Mouse (Mus musculus) liver, embryonic 16.5 days (tissue): ENCODE results near the gene Pfkl. TPM values are rescaled to one million over a fixed set of nuclear protein-coding genes. Genes with fewer than 3 reads are reported as not detected.
"Not testable (repeated sequence)": the region's sequence is repeated elsewhere in the genome, so short reads cannot be mapped to it uniquely, and the experiment has no call there.

Experiments used
- ATAC-seq: fragments of 200-750 bp; cut with Nextera tagmentation; 2 replicates; pipeline ENCODE4 v1.8.0; 2017; ENCODE audit warnings: low read depth, mild to moderate bottlenecking, moderate number of reproducible peaks, moderate library complexity
- H3K27ac ChIP-seq: fragments of 300-500 bp; sonication (generic); 2 replicates; pipeline ENCODE4 v1.5.1; 2014; ENCODE audit warnings: mild to moderate bottlenecking, low read length
- H3K27me3 ChIP-seq: fragments of 300-500 bp; sonication (generic); 2 replicates; pipeline ENCODE4 v1.6.1; 2014; ENCODE audit warnings: low read depth, low read length, mixed read lengths; ENCODE audit not compliant: control insufficient read depth, insufficient read depth
- H3K36me3 ChIP-seq: fragments of 300-500 bp; sonication (generic); 2 replicates; pipeline ENCODE4 v1.6.1; 2014; ENCODE audit warnings: mild to moderate bottlenecking; ENCODE audit not compliant: control insufficient read depth, insufficient read depth
- H3K4me1 ChIP-seq: fragments of 300-500 bp; sonication (generic); 2 replicates; pipeline ENCODE4 v1.6.1; 2014; ENCODE audit warnings: low read depth, low read length, mixed read lengths; ENCODE audit not compliant: control insufficient read depth
- H3K4me2 ChIP-seq: fragments of 300-500 bp; sonication (generic); 2 replicates; pipeline ENCODE4 v1.6.1; 2014; ENCODE audit warnings: low read depth, low read length, mixed read lengths
- H3K4me3 ChIP-seq: fragments of 300-500 bp; sonication (generic); 2 replicates; pipeline ENCODE4 v1.5.1; 2014; ENCODE audit warnings: low read depth, mild to moderate bottlenecking, low read length
- H3K9ac ChIP-seq: fragments of 300-500 bp; sonication (generic); 2 replicates; pipeline ENCODE4 v1.6.1; 2014; ENCODE audit warnings: low read depth, low read length
- H3K9me3 ChIP-seq: fragments of 300-500 bp; sonication (generic); replicated peaks from 2 replicates; pipeline ENCODE4 v1.6.1; 2016; ENCODE audit warnings: low read length; ENCODE audit not compliant: control insufficient read depth
- WGBS: fragments of 180-500 bp; shearing (Covaris S2); extraction: QIAGEN DNeasy Blood & Tissue Kit; methylation state at CpG from one replicate; pipeline ENCODE4 v1.1.7; 2014; ENCODE audit not compliant: insufficient replicate concordance; 5-methylcytosine and 5-hydroxymethylcytosine counted together
- polyA plus RNA-seq: library from polyadenylated mRNA; unstranded; fragments of >200 nt; fragmentation: Nextera tagmentation; extraction: Ambion mirVana; gene quantifications from 2 replicates; pipeline ENCODE4 v1.2.1, GENCODE M21; 2015

Gene Pfkl
- polyA plus RNA-seq, 1 experiment from 2014 or later = 83.2 TPM

- Histone ChIP-seq H3K4me2 (no peak overlapping the region), H3K4me1 (no peaks in the 10 kb centered on the region; the same call in 1 of the 2 replicates), H3K9ac (no peak overlapping the region), H3K4me3 (no peak overlapping the region), H3K27me3 (no peaks in the 10 kb centered on the region; the same call in 1 of the 2 replicates), H3K9me3 (no peaks in the 10 kb centered on the region), H3K27ac (no peak overlapping the region), H3K36me3 (no peaks in the 10 kb centered on the region)
- no peak for ATAC-seq
- 53% methylated on average over 14 of the region's 14 CpGs for whole genome bisulfite sequencing
These were observed 33.0 kb upstream of the Pfkl start for GRCm38 (mm10) chr10:78042697-78043405.

- Histone ChIP-seq H3K4me3 (no peak overlapping the region), H3K4me2 (no peak overlapping the region), H3K9ac (no peak overlapping the region), H3K4me1 (no peaks in the 10 kb centered on the region; the same call in 1 of the 2 replicates), H3K27me3 (no peaks in the 10 kb centered on the region; the same call in 1 of the 2 replicates), H3K9me3 (no peaks in the 10 kb centered on the region), H3K36me3 (no peaks in the 10 kb centered on the region), H3K27ac (no peak overlapping the region)
- WGBS = 43% methylated on average over 7 of the region's 7 CpGs
- ATAC-seq = no peak
These were observed 32.2 kb upstream of the Pfkl start for GRCm38 (mm10) chr10:78042096-78042495.

GRCm38 (mm10) chr10:78041647-78042046 is 31.8 kb upstream of the Pfkl start, which contains the start of gene Dnmt3l:
Dnmt3l (plus strand) TSS chr10:78041947.
- no peaks in the 10 kb centered on the region; the same call in 1 of the 2 replicates for H3K4me1 ChIP-seq
- H3K36me3 ChIP-seq = no peaks in the 10 kb centered on the region
- ATAC-seq = no peak
- H3K27ac ChIP-seq = no peak within 1 kb of the TSS
- H3K4me3 ChIP-seq = no peak within 1 kb of the TSS
- no peak within 1 kb of the TSS for H3K9ac ChIP-seq
- H3K9me3 ChIP-seq = no peaks in the 10 kb centered on the region
- no peaks in the 10 kb centered on the region; the same call in 1 of the 2 replicates for H3K27me3 ChIP-seq
- H3K4me2 ChIP-seq = no peak within 1 kb of the TSS
- WGBS = 71% methylated on average over 5 of the region's 5 CpGs

- H3K9ac ChIP-seq = no peak overlapping the region
- H3K27me3 ChIP-seq = no peaks in the 10 kb centered on the region; the same call in 1 of the 2 replicates
- H3K27ac ChIP-seq = no peak overlapping the region
- no peaks in the 10 kb centered on the region for H3K9me3 ChIP-seq
- H3K36me3 ChIP-seq = no peaks in the 10 kb centered on the region
- 57% methylated on average over 4 of the region's 4 CpGs for WGBS
- no peak for ATAC-seq
- H3K4me1 ChIP-seq = no peaks in the 10 kb centered on the region
- no peak overlapping the region for H3K4me2 ChIP-seq
- no peak overlapping the region for H3K4me3 ChIP-seq
These were observed 27.3 kb upstream of the Pfkl start for GRCm38 (mm10) chr10:78037139-78037538.

GRCm38 (mm10) chr10:78031987-78032386 is 22.1 kb upstream of the Pfkl start:
- Histone ChIP-seq H3K27ac (no peak overlapping the region), H3K27me3 (no peaks in the 10 kb centered on the region), H3K4me1 (no peaks in the 10 kb centered on the region), H3K36me3 (no peaks in the 10 kb centered on the region), H3K9ac (no peak overlapping the region), H3K4me3 (no peak overlapping the region), H3K9me3 (no peaks in the 10 kb centered on the region), H3K4me2 (no peak overlapping the region)
- ATAC-seq = no peak
- 42% methylated on average over 2 of the region's 2 CpGs for WGBS

GRCm38 (mm10) chr10:78029080-78029479 is 19.2 kb upstream of the Pfkl start:
- Histone ChIP-seq H3K4me2 (no peak overlapping the region), H3K4me3 (no peak overlapping the region), H3K4me1 (no peaks in the 10 kb centered on the region), H3K36me3 (no peaks in the 10 kb centered on the region), H3K9me3 (no peaks in the 10 kb centered on the region), H3K27me3 (no peaks in the 10 kb centered on the region), H3K9ac (no peak overlapping the region), H3K27ac (no peak overlapping the region)
- 74% methylated on average over 1 of the region's 1 CpGs for WGBS
- ATAC-seq = no peak

GRCm38 (mm10) chr10:78028129-78028528 is 18.2 kb upstream of the Pfkl start:
- peak; percentile 41; the same call in 1 of the 2 replicates for ATAC-seq
- Histone ChIP-seq H3K9me3 (no peaks in the 10 kb centered on the region), H3K36me3 (no peaks in the 10 kb centered on the region), H3K4me2 (no peak overlapping the region), H3K9ac (no peak overlapping the region), H3K27me3 (no peaks in the 10 kb centered on the region), H3K4me1 (no peaks in the 10 kb centered on the region), H3K4me3 (no peak overlapping the region), H3K27ac (no peak overlapping the region)
- WGBS = 5% methylated on average over 5 of the region's 5 CpGs

GRCm38 (mm10) chr10:78025453-78025852 is 15.6 kb upstream of the Pfkl start:
- H3K4me3 ChIP-seq, H3K4me1 ChIP-seq, H3K4me2 ChIP-seq, H3K9me3 ChIP-seq, ATAC-seq, H3K27me3 ChIP-seq, H3K27ac ChIP-seq, H3K36me3 ChIP-seq, H3K9ac ChIP-seq: not testable (repeated sequence)
- WGBS = 49% methylated on average over 6 of the region's 8 CpGs

GRCm38 (mm10) chr10:78019984-78020383 is 10.1 kb upstream of the Pfkl start:
- not testable (repeated sequence) for H3K27me3 ChIP-seq, H3K9me3 ChIP-seq, H3K4me3 ChIP-seq, H3K4me2 ChIP-seq, H3K9ac ChIP-seq, ATAC-seq, H3K27ac ChIP-seq, H3K36me3 ChIP-seq, H3K4me1 ChIP-seq
- WGBS = 90% methylated on average over 6 of the region's 11 CpGs
